Mouse (Mus musculus) gastrocnemius, postnatal 36 days (tissue): ENCODE measurements around the gene Rnf167. TPM values are rescaled to one million over a fixed set of nuclear protein-coding genes. Genes with fewer than 3 reads are reported as not detected.
A peak's percentile ranks its signal among the peaks of the same experiment; 100 is the strongest.

Experiments used
- DNase-seq, 2 experiments: peaks; one replicate each; pipeline ENCODE4 v3.0.0; 2022
- intact Hi-C: fragments of 180-260 bp; cut with DNase I; formaldehyde crosslinking; loops from one replicate; pipeline ENCODE4 v1.15.1; 2025
- total RNA-seq, 2 experiments: library from RNA; stranded (reverse); gene quantifications; 2 replicates each; pipeline ENCODE4 v1.2.3; 2021

The Rnf167 gene
- total RNA-seq, 2 experiments from 2014 or later = 27.3 to 33.8 TPM

- intact Hi-C loops = loop anchor here (2.0 kb wide), 1 partner anchor 14 kb away; the partner anchor contains the start of gene Pfn1
- DNase-seq = peak; percentile 95
Observed at GRCm38 (mm10) chr11:70668771-70669505, 21.9 kb downstream of the Rnf167 start, which contains the start of gene Spag7. Gene Spag7, minus strand, starts transcription at chr11:70669416.

- intact Hi-C loops = loop anchor here (2.0 kb wide), 2 partner anchors 15 to 17 kb away; partner anchors contain the start of gene Pfn1
- peak; percentile 42 to 65 for DNase-seq
Observed at GRCm38 (mm10) chr11:70669582-70670345, 22.7 kb downstream of the Rnf167 start.

GRCm38 (mm10) chr11:70670483-70670882 is 23.4 kb downstream of the Rnf167 start:
- intact Hi-C loops = loop anchor here (2.0 kb wide), 1 partner anchor 16 kb away; no protein-coding TSS in a partner anchor
- no peak for DNase-seq

- intact Hi-C loops = loop anchor here (2.0 kb wide), 1 partner anchor 15 kb away; no protein-coding TSS in a partner anchor
- DNase-seq = no peak
Observed at GRCm38 (mm10) chr11:70671333-70672047, 24.5 kb downstream of the Rnf167 start.

- intact Hi-C loops = no loop called here
- no peak for DNase-seq
Observed at GRCm38 (mm10) chr11:70674014-70674413, 27.0 kb downstream of the Rnf167 start.

GRCm38 (mm10) chr11:70674501-70674900 is 27.5 kb downstream of the Rnf167 start:
- intact Hi-C loops = no loop called here
- no peak for DNase-seq

- intact Hi-C loops = no loop called here
- DNase-seq = no peak
Observed at GRCm38 (mm10) chr11:70678092-70678491, 31.1 kb downstream of the Rnf167 start.

- intact Hi-C loops = no loop called here
Observed at GRCm38 (mm10) chr11:70678576-70678975, 31.5 kb downstream of the Rnf167 start.

GRCm38 (mm10) chr11:70679361-70679760 is 32.3 kb downstream of the Rnf167 start:
- intact Hi-C loops = no loop called here
- no peak for DNase-seq

More at GRCm38 (mm10) chr11:70678576-70678975, 31.5 kb downstream of the Rnf167 start:
- DNase-seq = no peak

GRCm38 (mm10) chr11:70679894-70680293 is 32.9 kb downstream of the Rnf167 start:
- no peak for DNase-seq
- intact Hi-C loops = no loop called here

GRCm38 (mm10) chr11:70681170-70681569 is 34.1 kb downstream of the Rnf167 start:
- intact Hi-C loops = no loop called here
- no peak for DNase-seq

GRCm38 (mm10) chr11:70681897-70682581 is 35.0 kb downstream of the Rnf167 start:
- intact Hi-C loops = loop anchor here (2.0 kb wide), 1 partner anchor 73 kb away; no protein-coding TSS in a partner anchor
- no peak for DNase-seq

- no peak for DNase-seq
- intact Hi-C loops = loop anchor here (2.0 kb wide), 1 partner anchor 71 kb away; no protein-coding TSS in a partner anchor
Observed at GRCm38 (mm10) chr11:70683640-70684039, 36.6 kb downstream of the Rnf167 start.

GRCm38 (mm10) chr11:70686901-70687566 is 40.0 kb downstream of the Rnf167 start:
- intact Hi-C loops = loop anchor here (2.0 kb wide), 1 partner anchor 16 kb away; no protein-coding TSS in a partner anchor
- DNase-seq = no peak

- intact Hi-C loops = loop anchor here (2.0 kb wide), 1 partner anchor 17 kb away; no protein-coding TSS in a partner anchor
- peak; percentile 86 to 90 for DNase-seq
Observed at GRCm38 (mm10) chr11:70687601-70688199, 40.7 kb downstream of the Rnf167 start, which contains the start of gene Camta2. Gene Camta2, minus strand, starts transcription at chr11:70688105.

GRCm38 (mm10) chr11:70688372-70688771 is 41.3 kb downstream of the Rnf167 start:
- intact Hi-C loops = no loop called here
- DNase-seq = no peak

- DNase-seq = no peak
- intact Hi-C loops = no loop called here
Observed at GRCm38 (mm10) chr11:70689578-70689977, 42.5 kb downstream of the Rnf167 start.

GRCm38 (mm10) chr11:70693504-70693903 is 46.5 kb downstream of the Rnf167 start:
- intact Hi-C loops = no loop called here
- no peak for DNase-seq

GRCm38 (mm10) chr11:70697376-70697775 is 50.3 kb downstream of the Rnf167 start:
- intact Hi-C loops = no loop called here
- DNase-seq = no peak
